Mouse (Mus musculus): ENCODE measurements around the gene Gpbar1. TPM values are rescaled to one million over a fixed set of nuclear protein-coding genes. Genes with fewer than 3 reads are reported as not detected.

The Gpbar1 gene
- 0.10 and 0.16 TPM in 2 replicates for polyA plus RNA-seq (2012; rRNA removed)

- Histone ChIP-seq H3K27me3 (ENCODE audit: control insufficient read depth, insufficient read depth, low read length) (no peaks in the 10 kb centered on the region), H3K27ac (ENCODE audit: control insufficient read depth, insufficient read depth, low read depth, low read length) (no peak within 1 kb of the TSS), H3K4me1 (ENCODE audit: control insufficient read depth, insufficient read depth, low read length) (peaks cover 3% of the 10 kb centered on the region), H3K36me3 (ENCODE audit: control insufficient read depth, insufficient read depth, low read length) (peaks cover 14% of the 10 kb centered on the region), H3K4me3 (ENCODE audit: control insufficient read depth, low read depth, low read length) (peak within 1 kb of the TSS; percentile 86)
- TF ChIP-seq CTCF (IDR thresholded peaks at IDR 0.05; ENCODE audit: control insufficient read depth, insufficient read depth, insufficient replicate concordance, low read depth, low read length) (no peak), POLR2A (IDR thresholded peaks at IDR 0.05; ENCODE audit: control insufficient read depth, low read depth, low read length) (no peak)
Measured at GRCm38 (mm10) chr1:74278538-74278937, at the start of gene Gpbar1. Gpbar1 (plus strand) TSS chr1:74278550.

GRCm38 (mm10) chr1:74229942-74230341 lies 48.4 kb upstream of the Gpbar1 start:
- Histone ChIP-seq H3K4me1 (ENCODE audit: control insufficient read depth, insufficient read depth, low read length) (no peaks in the 10 kb centered on the region), H3K4me3 (ENCODE audit: control insufficient read depth, low read depth, low read length) (no peak overlapping the region), H3K27me3 (ENCODE audit: control insufficient read depth, insufficient read depth, low read length) (no peaks in the 10 kb centered on the region), H3K36me3 (ENCODE audit: control insufficient read depth, insufficient read depth, low read length) (no peaks in the 10 kb centered on the region), H3K27ac (ENCODE audit: control insufficient read depth, insufficient read depth, low read depth, low read length) (no peak overlapping the region)
- TF ChIP-seq CTCF (IDR thresholded peaks at IDR 0.05; ENCODE audit: control insufficient read depth, insufficient read depth, insufficient replicate concordance, low read depth, low read length): no peak
- no peak for TF ChIP-seq POLR2A (IDR thresholded peaks at IDR 0.05; ENCODE audit: control insufficient read depth, low read depth, low read length)

GRCm38 (mm10) chr1:74230992-74231391 lies 47.4 kb upstream of the Gpbar1 start:
- Histone ChIP-seq H3K27ac (ENCODE audit: control insufficient read depth, insufficient read depth, low read depth, low read length) (no peak overlapping the region), H3K36me3 (ENCODE audit: control insufficient read depth, insufficient read depth, low read length) (no peaks in the 10 kb centered on the region), H3K4me1 (ENCODE audit: control insufficient read depth, insufficient read depth, low read length) (no peaks in the 10 kb centered on the region), H3K4me3 (ENCODE audit: control insufficient read depth, low read depth, low read length) (no peak overlapping the region), H3K27me3 (ENCODE audit: control insufficient read depth, insufficient read depth, low read length) (no peaks in the 10 kb centered on the region)
- TF ChIP-seq CTCF (IDR thresholded peaks at IDR 0.05; ENCODE audit: control insufficient read depth, insufficient read depth, insufficient replicate concordance, low read depth, low read length): no peak
- no peak for TF ChIP-seq POLR2A (IDR thresholded peaks at IDR 0.05; ENCODE audit: control insufficient read depth, low read depth, low read length)

DNA sequence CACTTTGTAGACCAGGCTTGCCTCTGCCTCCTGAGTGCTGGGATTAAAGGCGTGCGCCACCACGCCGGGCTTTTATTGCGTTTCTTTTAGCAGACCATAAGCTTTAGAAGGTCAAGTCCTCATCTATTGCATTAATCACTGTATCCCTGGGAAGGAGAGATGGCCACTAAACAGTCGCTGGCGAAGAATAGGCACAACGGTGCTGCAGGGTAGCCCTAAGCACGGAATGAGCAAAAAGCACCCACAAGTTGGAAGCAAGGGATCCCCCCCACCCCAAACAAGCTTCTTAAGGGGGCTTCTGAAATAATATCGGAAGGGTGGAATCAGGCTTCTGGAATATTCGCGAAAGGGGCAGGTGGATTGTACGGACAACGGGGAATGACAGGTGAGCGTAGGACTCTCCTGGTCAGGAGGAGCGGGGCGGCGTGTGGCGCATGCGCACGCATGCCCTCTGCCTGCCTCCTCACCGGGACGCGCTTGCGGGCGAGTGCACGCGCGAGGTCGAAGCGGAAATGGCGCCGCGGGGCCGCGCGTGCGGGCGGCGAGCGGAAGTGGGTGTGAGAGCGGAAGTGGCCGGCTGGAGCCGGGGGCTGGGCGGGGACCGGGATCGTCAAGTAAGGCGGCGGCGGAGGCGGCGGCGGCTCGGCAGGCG lies 42.3 kb upstream of the Gpbar1 start, which contains the start of gene Arpc2:
Gene Arpc2, plus strand, starts transcription at position 147 of the 652 bp plus-strand sequence.
- peak within 1 kb of the TSS; percentile 99 for H3K4me3 ChIP-seq (ENCODE audit: control insufficient read depth, low read depth, low read length)
- H3K27me3 ChIP-seq (ENCODE audit: control insufficient read depth, insufficient read depth, low read length): no peaks in the 10 kb centered on the region
- peaks cover 11% of the 10 kb centered on the region for H3K4me1 ChIP-seq (ENCODE audit: control insufficient read depth, insufficient read depth, low read length)
- no peaks in the 10 kb centered on the region for H3K36me3 ChIP-seq (ENCODE audit: control insufficient read depth, insufficient read depth, low read length)
- peak; percentile 28; the same call in 1 of the 2 replicates for TF ChIP-seq CTCF (IDR thresholded peaks at IDR 0.05; ENCODE audit: control insufficient read depth, insufficient read depth, insufficient replicate concordance, low read depth, low read length)
- peak; percentile 98 for TF ChIP-seq POLR2A (IDR thresholded peaks at IDR 0.05; ENCODE audit: control insufficient read depth, low read depth, low read length)
- H3K27ac ChIP-seq (ENCODE audit: control insufficient read depth, insufficient read depth, low read depth, low read length): peak within 1 kb of the TSS; percentile 86

GRCm38 (mm10) chr1:74236590-74237317 lies 41.6 kb upstream of the Gpbar1 start:
- H3K27me3 ChIP-seq (ENCODE audit: control insufficient read depth, insufficient read depth, low read length): no peaks in the 10 kb centered on the region
- no peaks in the 10 kb centered on the region for H3K36me3 ChIP-seq (ENCODE audit: control insufficient read depth, insufficient read depth, low read length)
- H3K4me3 ChIP-seq (ENCODE audit: control insufficient read depth, low read depth, low read length): peak overlapping the region; percentile 99
- TF ChIP-seq POLR2A (IDR thresholded peaks at IDR 0.05; ENCODE audit: control insufficient read depth, low read depth, low read length): no peak
- peak overlapping the region; percentile 86 for H3K27ac ChIP-seq (ENCODE audit: control insufficient read depth, insufficient read depth, low read depth, low read length)
- peaks cover 12% of the 10 kb centered on the region for H3K4me1 ChIP-seq (ENCODE audit: control insufficient read depth, insufficient read depth, low read length)

- H3K27me3 ChIP-seq (ENCODE audit: control insufficient read depth, insufficient read depth, low read length): no peaks in the 10 kb centered on the region
- peak overlapping the region; percentile 34; the same call in 1 of the 2 replicates for H3K4me3 ChIP-seq (ENCODE audit: control insufficient read depth, low read depth, low read length)
- no peaks in the 10 kb centered on the region for H3K36me3 ChIP-seq (ENCODE audit: control insufficient read depth, insufficient read depth, low read length)
- no peak overlapping the region for H3K27ac ChIP-seq (ENCODE audit: control insufficient read depth, insufficient read depth, low read depth, low read length)
- no peak for TF ChIP-seq CTCF (IDR thresholded peaks at IDR 0.05; ENCODE audit: control insufficient read depth, insufficient read depth, insufficient replicate concordance, low read depth, low read length)
- no peak for TF ChIP-seq POLR2A (IDR thresholded peaks at IDR 0.05; ENCODE audit: control insufficient read depth, low read depth, low read length)
- H3K4me1 ChIP-seq (ENCODE audit: control insufficient read depth, insufficient read depth, low read length): peaks cover 12% of the 10 kb centered on the region
Measured at GRCm38 (mm10) chr1:74237671-74238070, 40.7 kb upstream of the Gpbar1 start.

DNA sequence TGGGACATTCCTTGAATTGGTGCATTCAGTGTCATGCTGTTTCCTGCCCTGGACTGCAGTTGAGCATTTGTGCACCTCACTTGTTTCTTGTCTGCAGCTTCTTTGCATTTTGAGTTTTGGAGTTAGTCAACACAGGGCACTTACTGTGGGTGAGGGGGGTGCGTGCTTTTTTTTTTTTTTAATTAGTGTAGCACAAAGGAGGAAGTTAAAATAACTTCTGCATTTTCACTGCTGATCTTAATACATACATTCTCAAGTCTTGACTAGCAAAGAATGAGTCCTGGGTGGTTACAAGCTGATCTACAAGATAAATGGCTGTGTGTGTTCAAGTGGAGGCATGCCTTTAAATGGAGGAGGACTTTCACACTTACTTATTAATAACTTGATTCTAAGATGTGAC lies 40.2 kb upstream of the Gpbar1 start:
- peaks cover 12% of the 10 kb centered on the region for H3K4me1 ChIP-seq (ENCODE audit: control insufficient read depth, insufficient read depth, low read length)
- H3K36me3 ChIP-seq (ENCODE audit: control insufficient read depth, insufficient read depth, low read length): no peaks in the 10 kb centered on the region
- no peak for TF ChIP-seq POLR2A (IDR thresholded peaks at IDR 0.05; ENCODE audit: control insufficient read depth, low read depth, low read length)
- no peak for TF ChIP-seq CTCF (IDR thresholded peaks at IDR 0.05; ENCODE audit: control insufficient read depth, insufficient read depth, insufficient replicate concordance, low read depth, low read length)
- H3K27me3 ChIP-seq (ENCODE audit: control insufficient read depth, insufficient read depth, low read length): no peaks in the 10 kb centered on the region
- H3K4me3 ChIP-seq (ENCODE audit: control insufficient read depth, low read depth, low read length): peak overlapping the region; percentile 34; the same call in 1 of the 2 replicates
- H3K27ac ChIP-seq (ENCODE audit: control insufficient read depth, insufficient read depth, low read depth, low read length): no peak overlapping the region

Measured in testis, adult 2 months (tissue).